Mouse (Mus musculus) induced T-regulatory cell, adult 2 months (primary cell): Measurements from ENCODE around the gene Pdcd1lg2.
A peak's percentile ranks its signal among the peaks of the same experiment; 100 is the strongest.

Source experiments
- DNase-seq: peaks from one replicate; pipeline ENCODE4 v3.0.0-alpha.2; 2012; ENCODE audit warnings: low read depth

Pdcd1lg2 gene

DNA sequence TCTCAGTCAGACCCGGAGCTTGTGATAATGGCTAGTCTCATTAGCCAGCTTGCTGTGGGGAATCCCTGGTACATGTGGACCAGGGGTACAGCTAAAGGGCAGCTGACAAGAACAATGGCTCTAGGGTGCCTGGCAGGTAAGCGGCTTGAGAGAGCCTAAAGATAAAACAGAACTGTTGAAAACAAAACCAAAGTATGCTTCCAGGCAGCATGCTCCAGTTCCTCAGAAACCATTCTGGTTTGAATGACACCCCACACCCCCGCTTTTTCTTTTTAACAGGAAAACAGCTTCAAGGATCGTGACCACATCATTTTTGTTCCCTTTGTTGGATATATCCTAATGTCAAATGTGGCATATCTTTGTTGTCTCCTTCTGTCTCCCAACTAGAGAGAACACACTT is at the start of gene Pdcd1lg2:
TSS of gene Pdcd1lg2 (plus strand) at position 301 of the 400 bp plus-strand sequence.
- DNase-seq: no peak

DNA sequence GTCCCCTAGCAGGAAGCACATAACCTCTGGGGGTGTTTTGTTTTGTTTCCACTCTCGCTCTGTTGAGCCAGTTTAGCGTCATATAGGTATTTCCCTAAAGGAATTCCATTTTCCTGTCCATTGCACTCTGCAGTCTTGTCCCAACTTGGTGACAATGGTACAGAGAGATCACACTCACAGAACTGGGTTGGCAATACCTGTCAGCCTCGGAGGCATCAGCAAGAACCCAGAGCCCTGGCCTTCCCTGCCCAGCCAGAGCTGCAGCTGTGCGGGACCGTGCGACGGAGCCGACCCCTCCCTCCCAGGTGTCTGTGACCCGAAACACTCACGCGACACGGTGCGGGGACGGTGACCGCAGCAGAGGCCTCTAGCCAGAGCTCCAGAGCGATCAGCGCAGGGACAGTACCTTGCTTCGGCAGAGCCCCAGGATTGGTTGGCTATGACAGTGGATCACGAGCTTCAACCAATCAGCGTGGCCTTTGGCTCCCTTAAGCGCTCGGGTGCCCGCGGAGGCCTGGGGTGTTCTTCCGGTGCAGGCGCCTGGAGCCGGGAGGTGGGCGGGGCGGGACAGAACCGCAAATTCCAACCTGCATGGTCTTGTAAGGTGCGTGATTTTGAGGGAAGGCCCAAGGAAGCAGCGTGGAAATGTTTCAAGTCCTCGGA is 49.1 kb upstream of the Pdcd1lg2 start:
- DNase-seq: peak; percentile 95

DNA sequence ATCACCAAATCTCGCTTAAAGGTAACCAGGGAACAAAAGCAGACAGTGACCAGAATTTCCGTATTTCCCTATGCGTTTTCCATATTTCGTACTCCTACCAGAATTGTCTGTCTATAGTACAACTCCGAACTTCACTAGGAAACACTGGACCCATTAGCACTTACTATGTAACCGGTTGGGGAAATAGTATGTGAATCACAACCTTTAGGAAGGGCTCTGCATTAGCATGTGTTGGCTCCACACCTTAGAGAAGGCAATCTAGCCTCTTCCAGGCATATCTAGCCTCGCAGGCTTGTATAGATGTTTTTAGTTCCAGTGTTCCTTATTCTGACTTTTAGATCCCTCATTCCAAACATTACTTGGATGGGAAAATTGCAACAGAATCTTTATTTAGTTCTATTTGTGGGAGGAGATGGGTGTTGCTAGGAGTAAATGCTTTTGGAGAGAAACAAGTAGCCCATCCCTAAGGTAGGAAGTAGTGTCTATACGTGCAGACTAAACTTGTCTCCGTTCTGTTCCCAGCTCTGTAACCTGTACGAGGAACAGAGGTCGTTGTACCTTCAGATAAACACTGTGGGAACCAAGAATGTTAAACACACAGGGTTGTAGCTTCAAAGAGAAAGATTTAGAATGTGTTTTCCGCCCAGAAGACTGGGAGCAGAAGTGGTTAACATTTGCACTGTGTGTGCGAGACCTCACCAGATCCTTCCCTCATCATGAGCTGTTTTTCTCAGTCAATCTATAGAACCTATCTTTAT is 48.4 kb upstream of the Pdcd1lg2 start:
- DNase-seq: no peak

DNA sequence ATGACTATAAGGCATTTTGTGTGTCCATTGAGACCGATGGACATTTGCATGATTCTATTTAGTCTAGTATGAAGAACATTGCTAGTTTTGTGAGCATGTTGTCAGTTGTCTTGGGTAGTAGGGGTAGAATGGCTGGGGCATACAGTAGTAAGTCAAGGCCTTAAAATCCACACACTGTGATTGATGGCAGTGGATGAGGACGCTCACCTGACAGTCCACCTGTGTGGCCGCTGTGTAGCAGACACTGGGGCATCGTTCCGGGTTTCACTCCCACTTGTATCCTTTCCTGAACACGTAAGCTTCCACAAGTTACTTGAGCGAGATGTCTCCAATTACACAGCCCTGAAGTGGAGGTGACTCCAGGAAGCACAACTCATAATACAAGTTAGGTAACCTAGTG is 47.2 kb upstream of the Pdcd1lg2 start:
- DNase-seq: no peak

DNA sequence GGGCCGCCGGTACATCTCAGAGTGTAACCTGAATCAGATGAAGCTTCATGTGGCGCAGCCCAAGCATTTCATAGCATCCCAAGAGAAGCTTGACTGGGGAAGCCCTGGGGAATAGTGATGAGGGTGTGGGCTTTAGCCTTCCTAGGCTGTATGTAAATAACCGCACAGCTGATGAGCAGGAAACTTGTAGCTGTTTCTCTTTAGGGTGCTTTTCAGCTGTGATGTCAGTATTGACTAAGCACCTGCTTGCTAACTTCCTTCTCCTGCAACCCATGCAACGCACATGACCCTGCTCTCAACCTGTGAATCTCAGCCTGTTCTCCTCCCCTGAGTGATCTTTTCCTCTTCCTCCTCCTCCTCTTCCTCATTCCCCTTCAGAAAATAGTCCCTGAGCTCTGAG is 46.6 kb upstream of the Pdcd1lg2 start:
- DNase-seq: peak; percentile 77

DNA sequence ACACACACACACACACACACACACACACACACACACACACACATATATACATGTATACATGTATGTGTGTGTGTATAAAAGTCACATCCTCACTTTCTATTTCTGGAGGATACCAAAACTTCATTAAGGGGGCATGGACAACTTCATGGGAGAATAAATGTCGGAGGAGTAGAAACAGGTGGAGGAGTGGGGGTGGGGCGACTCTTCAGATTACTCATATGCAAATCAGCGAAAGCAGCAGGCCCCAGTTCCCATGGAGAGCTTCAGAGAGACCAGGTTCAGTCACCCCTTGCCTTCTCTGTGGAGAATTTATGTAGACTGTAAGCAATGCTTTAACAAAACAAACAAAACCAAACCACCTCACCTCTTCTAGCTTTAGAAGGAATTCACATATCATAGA is 45.6 kb upstream of the Pdcd1lg2 start:
- DNase-seq: peak; percentile 92

DNA sequence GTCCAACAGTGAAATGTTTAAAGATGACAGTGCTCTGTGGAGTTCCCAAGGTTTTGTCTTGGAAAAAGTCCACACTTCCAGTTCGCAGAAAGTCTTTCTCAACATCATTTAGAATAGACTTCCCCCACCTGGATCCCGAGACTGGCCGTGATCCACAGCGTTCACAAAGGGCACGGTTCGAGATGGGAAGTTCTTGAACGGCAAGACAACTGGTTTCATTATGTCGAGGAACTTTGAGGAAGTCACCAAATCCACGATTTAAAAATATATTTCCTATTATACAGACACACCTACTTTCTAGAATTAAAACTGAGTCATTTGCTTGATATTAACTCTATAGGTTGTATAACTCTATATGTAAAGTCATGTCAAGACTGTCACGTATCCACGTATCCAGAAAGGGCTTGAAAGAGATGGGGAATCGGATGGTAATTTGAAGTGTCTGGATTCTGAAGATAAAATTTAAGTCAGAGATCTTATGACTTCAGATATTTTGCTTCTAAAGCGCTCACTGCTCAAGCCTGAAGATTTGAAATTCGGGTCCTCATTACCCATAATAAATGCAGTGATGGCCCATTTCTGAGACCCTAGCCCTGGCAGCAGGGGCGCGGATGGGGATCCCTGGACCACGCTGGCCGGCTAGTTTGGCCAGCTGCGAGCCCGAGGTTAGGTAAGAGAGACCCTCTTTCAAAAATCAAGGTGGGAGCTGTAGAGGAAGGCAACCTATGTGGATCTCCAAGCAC is 44.3 kb upstream of the Pdcd1lg2 start:
- DNase-seq: peak; percentile 58

DNA sequence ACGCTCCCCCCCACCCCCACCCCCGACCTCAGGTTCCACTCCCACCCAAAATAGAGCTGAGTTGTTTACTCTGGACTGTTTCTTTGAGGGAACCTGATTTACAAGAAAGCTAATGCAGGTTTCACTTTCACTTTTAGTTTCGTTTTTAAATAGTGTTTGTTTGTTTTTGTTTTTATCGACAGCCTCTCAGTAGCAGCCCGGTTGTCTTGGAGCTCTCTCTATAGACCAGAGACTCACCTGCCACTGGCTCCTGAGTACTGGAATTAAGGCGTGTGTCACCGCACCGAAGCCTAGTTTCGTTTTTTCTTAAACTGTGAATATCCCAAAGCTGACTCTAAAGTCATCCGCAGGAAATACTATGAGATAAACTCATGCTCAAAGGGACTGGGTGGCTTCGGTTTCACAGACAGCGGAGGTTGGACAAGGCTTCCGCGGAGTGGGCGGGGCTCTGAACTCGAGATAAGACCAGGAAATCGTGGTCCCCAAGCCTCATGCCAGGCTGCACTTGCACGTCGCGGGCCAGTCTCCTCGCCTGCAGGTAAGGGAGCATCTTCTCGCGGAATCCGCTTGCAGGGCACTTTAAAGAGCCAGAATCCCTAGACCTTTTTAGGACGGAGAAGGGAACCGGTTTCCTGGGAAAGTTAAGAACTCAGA is 43.6 kb upstream of the Pdcd1lg2 start, which contains the start of the genes Plgrkt and Cd274:
TSS of gene Plgrkt (minus strand) at position 422 of the 654 bp plus-strand sequence.
TSS of gene Cd274 (plus strand) at position 487 of the 654 bp plus-strand sequence.
- DNase-seq: peak; percentile 98

DNA sequence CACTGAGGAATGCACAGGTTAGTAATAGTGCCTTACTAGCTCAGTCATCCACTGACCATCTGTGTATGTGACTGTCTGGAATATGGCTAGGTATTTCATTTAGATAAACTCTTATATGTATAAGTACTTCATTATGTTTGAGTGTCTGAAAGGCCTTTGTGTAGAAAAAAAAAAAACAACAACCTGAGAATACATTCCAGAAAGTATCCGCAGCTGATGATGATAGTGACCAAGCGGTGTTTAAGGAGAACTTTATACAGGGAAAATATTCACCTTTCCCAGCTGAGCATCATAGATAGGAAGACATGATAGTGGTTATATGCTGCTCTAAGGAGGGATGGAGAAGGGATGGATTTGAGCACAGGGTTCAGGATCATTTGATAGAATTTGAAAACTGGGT is 42.7 kb upstream of the Pdcd1lg2 start:
- peak; percentile 50 for DNase-seq

DNA sequence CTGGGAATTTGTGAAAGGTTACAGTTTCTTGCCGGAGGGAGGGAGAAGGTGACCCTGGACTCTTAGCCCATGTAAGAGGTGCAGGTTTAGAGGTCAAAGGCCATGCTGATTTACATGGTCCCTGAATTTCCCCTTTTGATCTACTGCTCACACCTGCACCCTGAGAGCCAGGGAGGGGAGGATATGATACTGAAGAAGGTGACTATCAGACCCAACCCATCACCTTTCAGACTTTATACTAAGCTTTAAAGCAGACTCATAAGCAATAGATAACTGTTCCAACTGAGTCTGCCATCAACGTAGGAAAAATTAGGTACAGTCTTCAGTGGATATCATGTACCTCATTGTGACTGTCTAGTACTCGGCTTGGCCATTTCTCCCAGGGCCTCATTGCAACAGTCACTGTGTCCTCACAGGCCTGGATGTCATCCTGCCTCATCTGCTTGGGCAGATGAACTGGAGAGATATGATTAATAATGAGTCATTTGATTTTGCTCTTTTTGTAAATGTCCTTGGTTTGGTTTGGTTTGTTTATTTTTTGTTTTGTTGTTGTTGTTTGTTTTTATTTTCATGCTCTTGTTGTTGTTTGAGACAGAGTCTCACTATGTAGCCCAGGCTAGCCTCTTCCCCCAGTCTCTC is 41.9 kb upstream of the Pdcd1lg2 start:
- DNase-seq: peak; percentile 71

DNA sequence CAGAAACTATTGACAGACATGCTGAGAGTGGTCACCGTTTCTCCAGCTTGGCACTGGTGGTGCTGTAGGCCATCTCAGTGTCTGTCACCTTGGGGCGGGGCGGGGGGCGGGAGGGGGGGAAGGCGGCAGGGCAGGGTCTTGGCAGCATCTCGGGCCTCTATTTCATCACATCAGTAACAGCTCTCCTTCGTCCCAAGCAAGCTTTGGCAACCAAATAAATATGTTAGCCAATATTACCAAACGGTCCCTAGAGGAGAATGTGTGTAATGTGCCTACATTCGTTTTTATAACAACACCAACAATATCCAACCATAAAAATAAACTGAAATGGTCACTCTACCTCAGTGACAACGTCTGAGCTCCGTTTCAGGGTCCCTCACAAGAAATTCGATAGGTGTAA is 40.6 kb upstream of the Pdcd1lg2 start:
- DNase-seq: peak; percentile 56

DNA sequence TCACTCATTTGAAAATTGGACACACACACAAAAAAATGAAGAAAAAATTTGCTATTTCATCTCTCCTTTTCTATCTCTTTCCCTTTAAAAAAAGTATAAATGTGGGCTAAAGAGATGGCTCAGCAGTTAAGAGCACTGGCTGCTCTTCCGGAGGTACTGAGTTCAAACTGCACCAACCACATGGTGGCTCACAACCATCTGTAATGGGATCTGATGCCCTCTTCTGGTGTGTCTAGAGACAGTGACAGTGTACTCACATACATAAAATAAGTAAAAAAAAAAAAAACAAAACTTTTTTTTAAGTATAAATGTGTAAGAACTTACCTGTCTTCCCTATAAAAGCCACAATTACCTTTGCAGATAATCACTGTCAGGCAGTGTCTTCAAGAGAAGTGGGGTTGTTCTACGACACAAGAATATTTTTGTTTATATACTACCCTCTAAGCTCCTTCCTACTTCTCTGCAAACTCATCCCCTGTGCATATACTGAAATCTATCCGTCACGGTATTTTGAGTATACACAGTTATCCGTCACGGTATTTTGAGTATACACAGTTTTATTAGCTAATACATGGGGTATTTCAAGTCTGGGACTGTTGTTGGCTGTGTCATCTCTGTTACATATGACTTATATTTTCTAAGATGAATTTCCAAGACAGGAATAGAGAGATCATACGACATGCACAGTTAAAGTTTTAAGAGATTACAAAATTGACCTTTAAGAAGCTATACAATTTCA is 40.0 kb upstream of the Pdcd1lg2 start:
- peak; percentile 47 for DNase-seq

DNA sequence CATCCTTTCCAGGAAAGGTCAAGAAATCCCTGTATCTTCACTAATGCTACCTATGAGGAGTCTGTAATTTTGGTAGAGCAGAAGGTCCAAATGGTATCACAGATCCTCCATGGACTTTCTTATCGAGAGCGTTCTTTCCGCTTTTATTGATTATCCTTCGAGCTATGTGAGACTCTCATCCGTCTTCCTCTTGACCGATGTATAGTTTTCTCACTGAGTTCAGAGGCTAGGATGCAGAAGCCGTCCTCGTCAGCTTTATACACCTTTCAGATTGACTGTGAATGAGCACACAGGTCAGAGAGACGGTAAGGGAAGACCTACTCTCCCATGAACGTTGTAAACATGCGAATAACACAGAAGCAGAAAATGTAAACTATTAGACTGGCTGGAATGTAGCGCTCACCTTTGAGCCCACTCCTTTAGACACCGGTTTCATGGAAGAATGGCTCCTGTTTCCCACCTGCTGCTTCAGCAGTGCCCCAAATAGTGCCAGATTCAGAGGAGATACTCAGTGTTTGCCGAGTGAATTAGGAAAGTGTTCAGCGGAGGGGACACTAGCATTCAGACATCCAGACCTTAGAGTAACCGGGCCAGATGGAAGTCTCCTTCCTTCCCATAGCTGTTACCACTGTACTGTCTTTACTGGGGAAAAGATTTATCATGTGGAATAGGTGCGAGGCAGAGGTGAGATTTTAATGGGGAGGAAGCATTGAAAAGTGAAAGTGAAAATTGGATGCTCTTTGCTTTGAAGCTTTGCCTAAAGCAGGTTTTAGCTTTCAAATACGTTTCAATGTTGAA is 39.2 kb upstream of the Pdcd1lg2 start:
- peak; percentile 81 for DNase-seq

DNA sequence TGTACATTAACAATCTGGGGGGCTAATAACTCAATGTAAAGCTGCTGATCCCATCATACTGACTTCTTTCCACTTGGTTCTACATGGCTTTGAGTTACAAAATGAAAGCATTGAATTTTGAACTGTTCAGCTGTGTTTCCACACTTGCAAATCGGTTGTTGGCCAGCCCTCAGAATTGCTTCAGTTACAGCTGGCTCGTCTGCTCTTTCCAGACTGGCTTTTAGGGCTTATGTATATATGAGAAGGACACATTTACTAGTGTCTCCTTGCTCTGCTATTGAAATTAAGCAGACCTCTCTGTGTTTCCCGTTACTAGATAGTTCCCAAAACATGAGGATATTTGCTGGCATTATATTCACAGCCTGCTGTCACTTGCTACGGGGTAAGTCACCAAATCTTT is 38.6 kb upstream of the Pdcd1lg2 start:
- DNase-seq: no peak

DNA sequence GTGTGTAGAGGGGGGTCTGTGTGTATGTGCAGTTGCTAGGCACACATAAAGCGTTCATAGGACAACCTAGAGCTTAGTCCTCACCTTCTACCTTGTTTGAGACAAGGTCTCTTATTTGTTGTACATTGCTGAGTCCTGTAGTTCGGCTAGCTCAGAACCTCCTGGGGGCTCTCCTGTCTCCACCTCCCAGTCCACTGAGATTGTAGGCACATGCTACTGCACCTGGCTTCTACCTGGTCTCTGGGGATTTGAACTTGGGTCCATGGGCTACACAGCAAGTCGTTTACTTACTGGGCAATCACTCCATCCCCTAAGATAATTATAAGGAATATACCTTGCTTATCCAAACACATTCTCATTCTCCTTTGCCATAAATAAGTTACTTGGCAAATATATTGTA is 38.1 kb upstream of the Pdcd1lg2 start:
- peak; percentile 42 for DNase-seq

DNA sequence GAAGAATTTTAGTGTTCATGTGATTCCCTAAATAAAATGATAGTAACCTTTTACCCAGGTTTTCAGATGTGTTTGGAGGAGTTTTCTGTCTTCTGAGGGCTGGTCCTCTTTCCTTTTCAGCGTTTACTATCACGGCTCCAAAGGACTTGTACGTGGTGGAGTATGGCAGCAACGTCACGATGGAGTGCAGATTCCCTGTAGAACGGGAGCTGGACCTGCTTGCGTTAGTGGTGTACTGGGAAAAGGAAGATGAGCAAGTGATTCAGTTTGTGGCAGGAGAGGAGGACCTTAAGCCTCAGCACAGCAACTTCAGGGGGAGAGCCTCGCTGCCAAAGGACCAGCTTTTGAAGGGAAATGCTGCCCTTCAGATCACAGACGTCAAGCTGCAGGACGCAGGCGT is 37.3 kb upstream of the Pdcd1lg2 start:
- no peak for DNase-seq

DNA sequence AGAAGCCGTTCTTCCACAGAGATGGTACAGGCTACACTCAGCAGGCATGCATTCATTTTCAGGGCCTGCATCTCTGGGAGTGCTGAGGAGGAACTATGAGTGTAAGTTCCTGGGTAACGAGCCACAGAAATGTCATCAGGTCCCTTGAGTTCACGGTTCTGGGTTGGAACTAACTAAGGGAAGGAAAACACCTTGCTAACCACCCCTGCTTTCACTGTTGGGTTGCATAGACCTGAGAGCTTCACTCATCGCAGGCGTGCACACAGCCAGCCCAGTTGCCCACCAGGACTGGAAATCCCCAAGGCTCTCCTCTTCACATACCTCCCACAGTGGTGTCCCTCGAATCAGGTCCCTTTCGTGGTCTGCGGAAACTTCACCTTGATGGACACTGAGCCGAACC is 35.8 kb upstream of the Pdcd1lg2 start:
- DNase-seq: peak; percentile 48

DNA sequence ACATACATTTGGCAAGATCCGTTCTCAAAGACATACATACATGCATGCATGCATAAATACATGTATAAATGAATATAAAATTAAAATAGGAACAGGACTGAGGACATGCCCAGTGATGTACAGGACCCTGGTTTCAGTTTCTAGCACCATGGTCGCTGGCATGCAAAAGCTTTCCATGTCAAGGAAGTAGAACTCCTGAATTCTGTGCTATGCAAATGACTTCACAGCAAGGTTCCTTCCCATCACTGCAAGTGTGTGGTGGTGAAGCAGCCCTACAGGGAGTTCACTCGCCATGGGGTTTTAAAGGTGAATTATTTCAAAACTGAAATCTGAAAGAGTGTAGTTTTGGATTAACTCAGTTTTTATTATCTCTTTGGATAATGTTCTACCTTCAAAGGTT is 34.3 kb upstream of the Pdcd1lg2 start:
- DNase-seq: no peak

DNA sequence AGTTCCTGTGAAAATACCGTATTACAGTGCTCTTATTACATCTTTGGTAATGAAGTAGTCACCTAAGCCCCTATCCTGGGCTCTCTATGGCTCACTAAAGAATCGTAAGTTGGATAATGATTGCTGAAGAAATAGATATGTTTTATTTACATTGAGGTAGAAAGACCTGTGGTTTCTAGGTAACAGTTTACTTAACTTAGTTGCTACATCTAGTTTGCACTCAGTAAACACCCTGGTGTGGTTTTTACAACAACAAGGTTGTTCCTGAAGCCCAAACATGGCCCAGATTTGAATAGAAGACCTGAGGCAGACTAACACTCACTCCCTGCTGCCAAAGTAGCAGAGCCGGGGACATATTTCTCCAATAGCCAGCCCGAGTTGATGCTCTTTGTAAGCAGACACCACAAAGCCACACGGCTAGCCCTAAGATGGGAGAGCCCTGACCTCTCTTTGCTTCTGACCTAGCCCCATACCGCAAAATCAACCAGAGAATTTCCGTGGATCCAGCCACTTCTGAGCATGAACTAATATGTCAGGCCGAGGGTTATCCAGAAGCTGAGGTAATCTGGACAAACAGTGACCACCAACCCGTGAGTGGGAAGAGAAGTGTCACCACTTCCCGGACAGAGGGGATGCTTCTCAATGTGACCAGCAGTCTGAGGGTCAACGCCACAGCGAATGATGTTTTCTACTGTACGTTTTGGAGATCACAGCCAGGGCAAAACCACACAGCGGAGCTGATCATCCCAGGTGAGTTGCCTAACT is 30.7 kb upstream of the Pdcd1lg2 start:
- no peak for DNase-seq
